Mouse (Mus musculus) stomach, embryonic 16.5 days (tissue): ENCODE data around the gene Smarcd1. TPM values are rescaled to one million over a fixed set of nuclear protein-coding genes. Genes with fewer than 3 reads are reported as not detected.
A peak's percentile ranks its signal among the peaks of the same experiment; 100 is the strongest.
"Not testable (repeated sequence)": the region's sequence is repeated elsewhere in the genome, so short reads cannot be mapped to it uniquely, and the experiment has no call there.

Experiments
- ATAC-seq: fragments of 200-750 bp; cut with Nextera tagmentation; 2 replicates; pipeline ENCODE4 v1.8.0; 2017; ENCODE audit warnings: moderate number of reproducible peaks, moderate TSS enrichment; ENCODE audit not compliant: insufficient read depth, low FRiP score
- H3K27ac ChIP-seq: fragments of 300-500 bp; sonication (generic); 2 replicates; pipeline ENCODE4 v1.5.1; 2014; ENCODE audit warnings: low read length
- H3K27me3 ChIP-seq: fragments of 300-500 bp; sonication (generic); 2 replicates; pipeline ENCODE4 v1.6.1; 2014; ENCODE audit warnings: low read length, control low read depth, mixed read lengths; ENCODE audit not compliant: control insufficient read depth, insufficient read depth
- H3K36me3 ChIP-seq: fragments of 300-500 bp; sonication (generic); 2 replicates; pipeline ENCODE4 v1.6.1; 2014; ENCODE audit warnings: low read length; ENCODE audit not compliant: control insufficient read depth, insufficient read depth
- H3K4me1 ChIP-seq: fragments of 300-500 bp; sonication (generic); 2 replicates; pipeline ENCODE4 v1.6.1; 2014; ENCODE audit warnings: low read length, control low read depth, mixed read lengths; ENCODE audit not compliant: control insufficient read depth, insufficient read depth
- H3K4me2 ChIP-seq: fragments of 300-500 bp; sonication (generic); 2 replicates; pipeline ENCODE4 v1.6.1; 2014; ENCODE audit warnings: low read depth, low read length, mixed read lengths
- H3K4me3 ChIP-seq: fragments of 300-500 bp; sonication (generic); replicated peaks from 2 replicates; pipeline ENCODE4 v1.5.1; 2014; ENCODE audit warnings: mild to moderate bottlenecking, low read length
- H3K9ac ChIP-seq: fragments of 300-500 bp; sonication (generic); 2 replicates; pipeline ENCODE4 v1.6.1; 2014; ENCODE audit warnings: low read length
- H3K9me3 ChIP-seq: fragments of 300-500 bp; sonication (generic); replicated peaks from 2 replicates; pipeline ENCODE4 v1.6.1; 2016; ENCODE audit warnings: low read length, control low read depth; ENCODE audit not compliant: control insufficient read depth
- WGBS: fragments of 180-500 bp; shearing (Covaris S2); extraction: QIAGEN DNeasy Blood & Tissue Kit; methylation state at CpG from one replicate; pipeline ENCODE4 v1.1.7; 2014; 5-methylcytosine and 5-hydroxymethylcytosine counted together
- polyA plus RNA-seq: library from polyadenylated mRNA; unstranded; fragments of >200 nt; fragmentation: Nextera tagmentation; extraction: Ambion mirVana; gene quantifications from 2 replicates; pipeline ENCODE4 v1.2.1, GENCODE M21; 2015

The Smarcd1 gene
- polyA plus RNA-seq, 1 experiment from 2014 or later, result 20.9 TPM

GRCm38 (mm10) chr15:99698533-99699085, 3.3 kb upstream of the Smarcd1 start:
- ATAC-seq, result no peak
- H3K9ac ChIP-seq, result peak overlapping the region; percentile 8; the same call in 1 of the 2 replicates

DNA sequence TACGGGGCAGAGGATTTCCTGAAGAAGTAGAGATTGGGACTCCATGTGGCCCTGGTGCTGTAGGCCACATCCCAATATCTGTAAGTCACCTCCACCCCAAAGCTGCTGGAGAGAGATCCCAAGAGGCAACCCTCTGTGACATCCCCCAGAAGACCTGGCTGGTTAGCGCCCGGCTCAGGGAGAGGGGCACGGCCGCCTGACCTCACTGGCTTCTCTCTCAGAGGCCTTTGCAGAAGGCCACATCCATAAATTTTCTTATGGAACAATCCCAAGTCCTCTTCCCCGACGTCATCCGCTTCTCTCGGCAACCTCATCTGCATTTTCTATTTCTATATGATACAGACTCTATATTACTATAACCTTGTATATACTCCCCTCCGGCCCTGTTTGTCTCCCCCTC, 2.2 kb upstream of the Smarcd1 start:
- H3K4me3 ChIP-seq, result no peak overlapping the region
- H3K4me1 ChIP-seq, result peaks cover 23% of the 10 kb centered on the region
- H3K27ac ChIP-seq, result no peak overlapping the region
- H3K9me3 ChIP-seq, result no peaks in the 10 kb centered on the region
- no peaks in the 10 kb centered on the region for H3K36me3 ChIP-seq
- H3K27me3 ChIP-seq, result no peaks in the 10 kb centered on the region
- 82% methylated on average over 10 of the region's 10 CpGs for WGBS
- H3K9ac ChIP-seq, result no peak overlapping the region
- ATAC-seq, result no peak
- H3K4me2 ChIP-seq, result no peak overlapping the region

More at GRCm38 (mm10) chr15:99698533-99699085, 3.3 kb upstream of the Smarcd1 start:
- no peaks in the 10 kb centered on the region for H3K9me3 ChIP-seq
- peaks cover 21% of the 10 kb centered on the region for H3K4me1 ChIP-seq
- no peak overlapping the region for H3K4me3 ChIP-seq
- H3K36me3 ChIP-seq, result no peaks in the 10 kb centered on the region
- no peak overlapping the region for H3K4me2 ChIP-seq
- H3K27ac ChIP-seq, result no peak overlapping the region
- no peaks in the 10 kb centered on the region for H3K27me3 ChIP-seq
- WGBS, result 28% methylated on average over 20 of the region's 20 CpGs

- WGBS, result 82% methylated on average over 18 of the region's 18 CpGs
- H3K4me1 ChIP-seq, result peaks cover 23% of the 10 kb centered on the region
These were observed 1.5 kb upstream of the Smarcd1 start for GRCm38 (mm10) chr15:99700219-99701106.

GRCm38 (mm10) chr15:99701640-99701998, 310 bp upstream of the Smarcd1 start:
- H3K4me2 ChIP-seq, result peak overlapping the region; percentile 59
- WGBS, result 41% methylated on average over 16 of the region's 16 CpGs
- peak overlapping the region; percentile 96 for H3K27ac ChIP-seq
- H3K4me3 ChIP-seq, result peak overlapping the region; percentile 86
- peaks cover 23% of the 10 kb centered on the region for H3K4me1 ChIP-seq
- not testable (repeated sequence) for ATAC-seq, H3K36me3 ChIP-seq, H3K27me3 ChIP-seq, H3K9me3 ChIP-seq
- H3K9ac ChIP-seq, result peak overlapping the region; percentile 99

More at GRCm38 (mm10) chr15:99700219-99701106, 1.5 kb upstream of the Smarcd1 start:
- Histone ChIP-seq H3K27ac (no peak overlapping the region), H3K27me3 (no peaks in the 10 kb centered on the region), H3K9ac (no peak overlapping the region), H3K36me3 (no peaks in the 10 kb centered on the region), H3K4me3 (no peak overlapping the region), H3K4me2 (no peak overlapping the region), H3K9me3 (no peaks in the 10 kb centered on the region)
- ATAC-seq, result no peak

GRCm38 (mm10) chr15:99703104-99703503, 1.2 kb downstream of the Smarcd1 start:
- no peaks in the 10 kb centered on the region for H3K9me3 ChIP-seq
- peak overlapping the region; percentile 68 for H3K4me2 ChIP-seq
- no peak for ATAC-seq
- H3K27ac ChIP-seq, result 0 out of 2 replicates have a peak overlapping the region, but pooled peaks have one; percentile 26
- 66% methylated on average over 9 of the region's 9 CpGs for WGBS
- peak overlapping the region; percentile 86 for H3K4me3 ChIP-seq
- H3K4me1 ChIP-seq, result peaks cover 23% of the 10 kb centered on the region
- H3K9ac ChIP-seq, result peak overlapping the region; percentile 99
- no peaks in the 10 kb centered on the region for H3K27me3 ChIP-seq
- H3K36me3 ChIP-seq, result peaks cover 9% of the 10 kb centered on the region

- H3K4me2 ChIP-seq, result peak overlapping the region; percentile 21; the same call in 1 of the 2 replicates
- no peak overlapping the region for H3K9ac ChIP-seq
- no peak overlapping the region for H3K4me3 ChIP-seq
- ATAC-seq, result no peak
- peaks cover 23% of the 10 kb centered on the region for H3K4me1 ChIP-seq
- H3K36me3 ChIP-seq, result peaks cover 11% of the 10 kb centered on the region
- WGBS, result 74% methylated on average over 5 of the region's 5 CpGs
- no peaks in the 10 kb centered on the region for H3K9me3 ChIP-seq
- H3K27me3 ChIP-seq, result no peaks in the 10 kb centered on the region
- H3K27ac ChIP-seq, result no peak overlapping the region
These were observed 1.7 kb downstream of the Smarcd1 start for GRCm38 (mm10) chr15:99703676-99704040.

DNA sequence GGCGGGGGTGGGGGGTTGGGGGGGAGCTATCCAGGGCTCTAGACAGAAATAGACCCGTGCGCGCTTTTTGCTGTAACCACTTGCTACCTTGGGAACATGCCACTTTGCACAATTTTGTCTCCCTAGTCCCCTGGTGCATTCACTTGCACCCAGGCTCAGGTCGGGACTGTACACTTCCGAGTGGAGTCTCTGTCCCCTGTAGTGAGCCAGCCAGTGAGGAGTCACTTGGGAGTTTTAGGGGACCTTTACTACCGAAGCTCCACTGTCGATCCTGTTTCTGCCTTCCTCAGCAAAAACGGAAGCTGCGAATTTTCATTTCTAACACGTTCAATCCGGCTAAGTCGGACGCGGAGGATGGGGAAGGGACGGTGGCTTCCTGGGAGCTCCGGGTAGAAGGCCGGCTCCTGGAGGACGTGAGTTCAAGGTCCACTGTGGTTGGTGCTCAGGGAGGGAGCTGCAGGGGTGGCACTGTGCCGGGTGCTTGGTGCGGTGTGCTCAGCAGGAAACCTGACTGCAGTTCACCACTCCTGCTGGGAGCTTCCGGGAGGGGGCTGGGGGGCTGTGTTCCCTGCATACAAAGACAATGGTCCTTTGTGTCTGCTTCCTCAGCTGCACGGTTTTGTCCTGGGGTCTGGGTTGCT, 2.2 kb downstream of the Smarcd1 start:
- Histone ChIP-seq H3K27me3 (no peaks in the 10 kb centered on the region), H3K4me3 (no peak overlapping the region), H3K9ac (no peak overlapping the region), H3K36me3 (peaks cover 14% of the 10 kb centered on the region), H3K4me1 (peaks cover 23% of the 10 kb centered on the region), H3K27ac (peak overlapping the region; percentile 56), H3K9me3 (no peaks in the 10 kb centered on the region), H3K4me2 (peak overlapping the region; percentile 21; the same call in 1 of the 2 replicates)
- ATAC-seq, result no peak
- WGBS, result 56% methylated on average over 23 of the region's 23 CpGs

GRCm38 (mm10) chr15:99704881-99705280, 3.0 kb downstream of the Smarcd1 start:
- peak overlapping the region; percentile 56; the same call in 1 of the 2 replicates for H3K27ac ChIP-seq
- 80% methylated on average over 7 of the region's 7 CpGs for WGBS

More at GRCm38 (mm10) chr15:99704881-99705280, 3.0 kb downstream of the Smarcd1 start:
- Histone ChIP-seq H3K27me3 (no peaks in the 10 kb centered on the region), H3K9me3 (no peaks in the 10 kb centered on the region), H3K4me1 (peaks cover 23% of the 10 kb centered on the region), H3K4me3 (no peak overlapping the region), H3K9ac (no peak overlapping the region), H3K36me3 (peaks cover 19% of the 10 kb centered on the region), H3K4me2 (no peak overlapping the region)
- ATAC-seq, result no peak
